Mouse (Mus musculus): ENCODE data around the gene Pik3r2.
"Not testable (repeated sequence)": the region's sequence is repeated elsewhere in the genome, so short reads cannot be mapped to it uniquely, and the experiment has no call there.

Gene Pik3r2

GRCm38 (mm10) chr8:70776496-70777444 is at the start of gene Pik3r2:
Gene Pik3r2, minus strand, starts transcription at chr8:70776713.
- DNase-seq = peak; percentile 98

- no peak for DNase-seq
These were observed 49.3 kb upstream of the Pik3r2 start for GRCm38 (mm10) chr8:70825816-70826215.

GRCm38 (mm10) chr8:70823802-70824201 is 47.3 kb upstream of the Pik3r2 start:
- DNase-seq = no peak

GRCm38 (mm10) chr8:70822594-70822993 is 46.1 kb upstream of the Pik3r2 start:
- not testable (repeated sequence) for DNase-seq

- no peak for DNase-seq
These were observed 45.5 kb upstream of the Pik3r2 start for GRCm38 (mm10) chr8:70821992-70822391.

GRCm38 (mm10) chr8:70821399-70821962 is 45.0 kb upstream of the Pik3r2 start:
- peak; percentile 77 for DNase-seq

DNA sequence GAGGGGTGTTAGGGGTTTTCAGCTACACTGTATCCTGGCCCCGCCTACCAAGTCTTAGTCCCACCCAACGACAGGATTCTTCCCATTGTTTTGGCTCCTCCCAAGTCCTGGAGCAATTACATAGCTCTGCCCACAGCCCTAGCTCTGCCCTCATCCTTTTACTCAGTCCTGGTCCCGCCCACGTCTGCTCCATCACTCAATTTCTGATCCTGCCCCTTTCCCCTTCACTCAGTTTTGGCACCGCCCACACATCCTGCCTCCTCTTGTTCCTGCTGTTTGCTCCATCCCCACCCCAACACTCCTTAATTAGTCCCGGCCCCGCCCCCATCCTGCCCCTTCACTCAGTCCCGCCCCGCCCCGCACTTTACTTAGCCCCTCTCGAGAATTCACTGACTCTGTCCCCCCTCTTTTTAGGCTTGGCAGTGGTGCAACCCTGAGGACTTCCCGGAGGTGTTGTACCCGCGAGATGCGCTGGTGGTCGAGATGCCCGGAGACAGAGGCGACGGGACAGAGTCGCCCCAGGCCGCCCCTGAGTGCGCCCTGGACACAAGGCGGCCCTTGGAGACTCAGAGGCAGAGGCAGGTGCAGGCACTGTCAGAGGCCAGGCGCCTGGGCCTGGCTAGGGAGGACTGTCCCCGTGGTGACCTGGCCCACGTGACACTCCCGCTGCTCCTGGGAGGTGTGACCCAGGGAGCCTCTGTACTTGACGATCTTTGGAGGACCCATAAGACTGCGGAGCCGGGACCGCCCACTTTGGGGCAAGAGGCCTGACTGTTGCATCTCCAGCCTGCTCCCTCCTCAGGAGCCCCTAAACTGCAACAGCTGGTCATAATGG is 43.8 kb upstream of the Pik3r2 start:
- no peak for DNase-seq

DNA sequence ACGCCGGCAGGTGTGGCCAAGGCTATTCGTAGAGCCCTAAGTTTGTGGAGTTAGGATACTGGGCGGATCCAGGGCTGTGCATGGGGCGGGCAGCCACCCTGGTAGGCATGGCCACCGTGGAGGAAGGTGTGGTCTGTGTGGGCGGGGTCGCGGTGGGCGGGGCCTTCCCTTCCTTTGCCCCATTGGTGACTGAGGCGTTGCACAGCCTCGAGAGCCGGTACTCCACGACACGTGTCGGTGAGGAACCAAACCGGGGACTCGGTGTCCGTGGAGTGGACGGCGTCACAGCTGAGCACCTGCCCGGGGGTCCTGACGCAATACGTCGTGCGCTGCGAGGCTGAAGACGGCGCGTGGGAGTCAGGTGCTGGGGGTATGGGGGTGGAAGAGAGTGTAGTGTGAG is 40.2 kb upstream of the Pik3r2 start:
- no peak for DNase-seq

DNA sequence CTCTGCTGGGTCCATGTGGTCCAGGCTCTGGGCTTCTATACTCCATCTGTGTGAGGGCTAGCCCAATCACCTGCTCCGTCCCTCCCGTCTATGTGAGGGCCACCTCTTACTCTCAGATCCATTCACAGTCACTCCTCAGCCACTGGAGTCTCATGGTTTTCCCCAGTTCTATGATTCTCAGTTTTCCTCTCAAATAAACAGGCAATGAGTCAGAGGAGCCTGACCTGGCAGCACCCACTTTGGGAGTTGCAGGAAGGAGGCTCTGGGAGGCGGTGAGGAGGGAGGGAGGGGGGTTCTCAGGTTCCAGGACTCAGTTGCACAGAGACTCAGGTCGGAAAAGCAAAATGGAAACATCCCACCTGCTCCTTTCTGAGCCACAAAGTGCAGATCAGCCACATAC is 36.4 kb upstream of the Pik3r2 start:
- no peak for DNase-seq

DNA sequence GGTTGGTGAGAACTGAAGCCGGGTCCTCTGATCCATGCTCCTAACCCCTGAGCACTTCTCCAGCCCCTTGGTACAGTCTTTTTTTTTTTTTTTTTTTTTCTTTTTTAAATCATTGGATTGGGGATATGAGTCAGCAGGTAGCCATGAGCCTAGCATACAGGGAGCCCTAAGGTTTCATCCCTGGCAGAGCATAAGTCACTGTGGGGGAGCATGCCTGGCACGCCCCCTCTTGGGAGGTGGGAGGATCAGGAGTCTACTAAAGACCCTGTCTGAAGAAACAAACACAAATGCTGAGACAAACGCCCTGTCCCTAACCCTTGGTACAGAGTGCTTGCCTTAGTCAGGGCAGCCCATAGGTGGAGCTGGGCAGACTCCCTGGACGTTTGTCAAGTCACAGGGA is 35.5 kb upstream of the Pik3r2 start:
- DNase-seq = no peak

- DNase-seq = peak; percentile 86
These were observed 34.6 kb upstream of the Pik3r2 start for GRCm38 (mm10) chr8:70810962-70811680.

DNA sequence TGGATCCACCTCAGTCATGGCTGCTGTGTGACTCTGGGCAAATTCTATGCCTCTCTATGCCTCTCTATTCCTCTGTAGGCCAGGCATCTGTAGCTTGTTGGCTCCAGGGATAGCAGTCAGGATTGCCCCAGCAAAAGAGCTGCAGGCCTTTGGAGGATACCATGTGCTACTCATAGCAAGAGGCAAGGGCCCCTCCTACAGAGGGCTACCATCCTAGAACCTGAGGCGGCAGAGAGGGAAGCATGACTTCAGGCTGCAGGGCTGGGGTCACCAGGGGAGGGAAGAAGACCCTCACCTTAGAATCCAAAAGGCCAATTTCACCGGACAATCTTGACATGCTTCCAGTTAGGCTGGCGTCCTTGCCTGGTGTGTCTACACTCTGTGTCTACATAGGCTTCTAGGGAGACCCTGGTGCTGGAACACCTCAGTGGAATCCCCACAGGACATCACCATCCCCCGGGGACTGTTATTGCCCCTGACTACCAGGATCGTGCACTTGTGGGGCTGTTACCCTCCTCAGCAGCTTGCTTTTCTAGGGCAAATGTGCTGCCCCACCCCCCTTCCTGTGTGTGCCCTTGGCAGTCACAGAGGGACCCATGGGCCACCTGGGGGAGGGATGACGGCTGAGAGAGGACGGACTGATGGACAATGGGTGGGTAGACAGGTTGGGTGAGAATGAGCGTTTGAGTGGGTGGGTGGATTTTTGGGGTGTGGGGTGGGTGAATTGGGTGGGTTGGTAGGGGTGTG is 32.6 kb upstream of the Pik3r2 start:
- DNase-seq = peak; percentile 88

GRCm38 (mm10) chr8:70808239-70808638 is 31.7 kb upstream of the Pik3r2 start, which contains the start of gene Il12rb1:
Gene Il12rb1, plus strand, starts transcription at chr8:70808449.
- DNase-seq = peak; percentile 68

DNA sequence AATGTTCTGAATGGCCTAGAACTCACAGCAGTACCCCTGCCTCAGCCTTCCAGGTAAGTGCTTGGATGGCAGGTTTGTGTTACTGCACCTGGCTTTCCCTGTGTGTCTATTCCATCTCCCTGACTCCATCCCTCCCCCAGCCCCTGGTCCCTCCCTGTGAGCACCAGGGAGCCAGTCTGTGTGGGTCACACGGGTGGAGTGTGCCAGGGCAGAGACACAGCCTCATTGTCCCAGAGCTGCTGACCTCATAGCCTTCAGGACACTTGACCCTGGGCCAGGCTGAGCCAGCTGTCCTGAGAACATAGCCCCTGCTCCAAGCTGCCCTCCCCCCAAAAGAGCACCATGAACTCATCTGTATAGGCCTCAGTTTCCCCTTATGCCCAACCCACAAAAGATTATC is 30.8 kb upstream of the Pik3r2 start:
- no peak for DNase-seq

DNA sequence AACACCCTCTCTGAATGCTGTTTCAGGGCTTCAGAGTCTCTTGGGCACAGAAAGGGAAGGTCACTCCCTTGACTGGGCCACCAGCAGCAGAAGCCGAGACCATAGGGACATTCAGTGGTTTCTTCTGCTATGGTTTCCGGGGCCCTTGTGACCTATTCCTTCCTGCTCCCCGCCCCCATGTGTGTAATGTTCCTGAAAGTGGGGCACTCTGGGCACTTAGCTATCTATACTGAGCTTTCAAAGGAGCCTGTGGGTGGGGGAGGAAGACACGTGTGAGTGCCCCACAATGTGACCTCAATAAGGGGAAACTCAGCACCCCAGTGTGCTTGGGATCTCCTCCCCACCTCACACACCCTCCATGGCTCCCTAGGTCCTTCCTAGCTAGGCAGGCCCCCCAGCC is 30.0 kb upstream of the Pik3r2 start:
- DNase-seq = peak; percentile 90

DNA sequence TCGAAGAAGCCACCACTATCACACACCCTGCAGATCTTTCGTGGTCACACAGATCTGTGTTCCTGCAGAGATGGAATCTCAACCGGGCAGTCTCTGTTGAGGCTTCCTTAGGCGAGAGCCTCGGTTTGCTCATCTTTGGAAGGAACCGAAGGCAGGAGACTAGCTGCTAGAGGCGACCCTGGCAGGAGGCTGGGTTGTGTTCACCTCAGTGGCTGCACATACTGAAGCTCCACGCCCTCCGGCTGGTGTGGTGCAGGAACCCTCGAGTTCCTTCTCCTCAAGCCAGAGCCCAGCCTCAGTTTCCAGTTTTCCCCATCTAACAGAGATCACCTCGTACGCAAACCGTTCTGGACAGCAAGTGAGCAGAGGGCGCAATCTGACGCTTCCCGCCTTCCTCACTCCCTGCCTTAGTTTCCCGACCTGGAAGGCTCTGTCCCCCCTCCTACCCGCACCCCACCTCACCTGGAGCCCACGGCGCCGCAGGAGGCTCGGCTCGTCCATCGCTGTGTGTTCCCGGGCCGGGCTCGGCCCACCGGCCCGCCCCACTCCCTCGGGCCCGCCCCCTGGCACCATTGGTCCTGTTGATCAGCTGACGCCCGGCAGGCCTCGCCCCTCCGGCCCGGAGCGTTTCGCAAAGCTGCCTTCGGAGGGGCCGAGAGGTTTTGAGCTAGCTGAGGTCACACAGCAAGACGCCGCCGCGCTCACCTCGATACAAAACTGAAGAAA is 28.1 kb upstream of the Pik3r2 start, which contains the start of gene Mast3:
TSS of gene Mast3 (minus strand) at position 574 of the 726 bp plus-strand sequence.
- peak; percentile 88 for DNase-seq

DNA sequence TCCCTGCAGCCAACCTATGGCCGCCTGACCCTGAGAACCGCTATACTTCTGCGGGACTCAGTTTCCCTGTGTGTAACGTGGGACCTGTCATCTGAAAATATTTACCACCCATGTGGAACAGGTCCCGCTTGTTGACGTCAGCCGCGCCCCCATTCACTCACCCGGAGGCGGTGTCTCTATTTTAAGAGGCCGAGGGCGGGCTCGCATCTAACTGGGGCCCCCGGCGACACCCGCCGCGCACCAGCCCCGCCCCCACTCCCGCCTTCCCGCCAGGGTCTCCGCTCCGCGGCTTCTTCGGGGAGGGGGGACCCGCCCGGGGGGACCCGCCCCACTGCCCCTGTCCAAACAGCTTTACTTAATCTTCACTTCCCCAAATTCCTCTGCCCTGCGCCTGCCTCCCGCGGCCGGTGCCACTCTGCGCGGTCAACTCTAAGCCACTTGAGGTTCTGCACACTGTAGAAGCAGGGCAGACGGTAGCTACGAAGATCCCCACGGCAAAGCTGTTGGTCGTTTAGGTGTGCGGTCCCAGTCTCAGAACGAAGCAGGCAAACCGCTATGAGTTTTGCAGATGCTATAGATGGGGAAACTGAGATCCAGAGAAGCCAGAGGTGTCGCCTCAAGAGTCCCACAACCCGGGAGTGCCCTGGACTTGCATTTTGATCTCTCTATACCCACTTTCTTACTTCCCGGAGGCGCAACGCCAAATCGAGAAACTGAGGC is 27.4 kb upstream of the Pik3r2 start:
- peak; percentile 93 for DNase-seq

DNA sequence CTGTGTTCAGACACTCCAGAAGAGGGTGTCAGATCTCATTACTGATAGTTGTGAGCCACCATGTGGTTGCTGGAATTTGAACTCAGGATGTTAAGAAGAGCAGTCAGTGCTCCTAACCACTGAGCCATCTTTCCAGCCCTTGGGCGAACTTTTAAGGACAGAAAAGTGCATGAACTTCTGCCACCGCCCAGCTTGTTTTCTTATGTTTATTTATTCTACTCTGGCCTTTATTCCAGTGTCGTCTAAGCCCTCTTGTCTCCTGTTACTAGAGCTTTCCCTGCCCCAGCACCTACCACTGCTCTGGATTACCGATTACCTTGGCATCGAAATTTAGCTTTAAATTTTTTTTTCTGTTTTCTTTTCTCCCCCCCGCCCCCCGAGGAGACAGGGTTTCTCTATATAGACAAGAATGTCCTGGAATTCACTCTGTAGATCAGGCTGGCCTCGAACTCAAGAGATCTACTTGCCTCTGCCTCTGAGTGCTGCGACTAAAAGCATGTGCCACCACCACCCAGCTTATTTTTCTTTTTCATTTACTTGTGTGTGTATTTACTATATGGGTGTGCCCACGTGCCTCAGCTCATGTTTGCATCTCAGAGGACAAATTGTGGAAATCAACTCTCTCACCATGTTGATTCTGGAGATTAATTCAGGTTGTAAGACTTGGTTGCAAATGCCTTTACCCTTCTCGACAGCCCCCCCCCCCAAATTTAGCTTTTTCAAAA is 26.4 kb upstream of the Pik3r2 start:
- no peak for DNase-seq

DNA sequence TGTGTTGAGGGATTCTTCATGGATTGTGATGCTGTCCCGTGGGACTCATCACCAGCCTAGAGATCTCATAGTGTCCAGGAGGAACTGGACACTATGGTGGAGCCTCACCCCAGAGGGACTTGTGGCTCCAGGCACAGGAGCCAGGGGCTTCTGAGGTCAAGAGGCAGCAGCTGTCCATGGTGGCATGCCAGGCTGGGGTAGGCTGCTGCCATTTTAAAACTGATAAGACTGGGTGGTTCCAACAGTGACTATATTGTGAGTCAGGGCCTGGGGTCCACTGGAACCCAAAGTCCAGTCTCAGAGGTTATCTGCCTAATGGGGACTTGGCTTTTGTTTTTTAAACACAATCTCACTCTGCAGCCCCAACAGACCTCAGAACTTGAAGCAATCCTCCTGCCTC is 25.3 kb upstream of the Pik3r2 start:
- DNase-seq = no peak

GRCm38 (mm10) chr8:70801156-70801555 is 24.6 kb upstream of the Pik3r2 start:
- DNase-seq = peak; percentile 84
